Mouse (Mus musculus) CD4-positive, CD25-positive, alpha-beta regulatory T cell, adult 4 months (primary cell): ENCODE measurements around the gene Lrrn4cl. TPM values are rescaled to one million over a fixed set of nuclear protein-coding genes. Genes with fewer than 3 reads are reported as not detected.
"Not testable (repeated sequence)": the region's sequence is repeated elsewhere in the genome, so short reads cannot be mapped to it uniquely, and the experiment has no call there.

ENCODE experiments used
- ATAC-seq: one replicate; pipeline ENCODE4 v1.8.0; 2017
- polyA plus RNA-seq, 2 experiments: library from polyadenylated mRNA; unstranded; fragments of 100-300 nt; shearing (Covaris generic); gene quantifications; one replicate each; pipeline ENCODE4 v1.2.1; 2017

The Lrrn4cl gene
- polyA plus RNA-seq, 2 experiments from 2014 or later: not detected

- ATAC-seq: no peak
Observed at GRCm38 (mm10) chr19:8886916-8887584, 36.5 kb downstream of the Lrrn4cl start.

DNA sequence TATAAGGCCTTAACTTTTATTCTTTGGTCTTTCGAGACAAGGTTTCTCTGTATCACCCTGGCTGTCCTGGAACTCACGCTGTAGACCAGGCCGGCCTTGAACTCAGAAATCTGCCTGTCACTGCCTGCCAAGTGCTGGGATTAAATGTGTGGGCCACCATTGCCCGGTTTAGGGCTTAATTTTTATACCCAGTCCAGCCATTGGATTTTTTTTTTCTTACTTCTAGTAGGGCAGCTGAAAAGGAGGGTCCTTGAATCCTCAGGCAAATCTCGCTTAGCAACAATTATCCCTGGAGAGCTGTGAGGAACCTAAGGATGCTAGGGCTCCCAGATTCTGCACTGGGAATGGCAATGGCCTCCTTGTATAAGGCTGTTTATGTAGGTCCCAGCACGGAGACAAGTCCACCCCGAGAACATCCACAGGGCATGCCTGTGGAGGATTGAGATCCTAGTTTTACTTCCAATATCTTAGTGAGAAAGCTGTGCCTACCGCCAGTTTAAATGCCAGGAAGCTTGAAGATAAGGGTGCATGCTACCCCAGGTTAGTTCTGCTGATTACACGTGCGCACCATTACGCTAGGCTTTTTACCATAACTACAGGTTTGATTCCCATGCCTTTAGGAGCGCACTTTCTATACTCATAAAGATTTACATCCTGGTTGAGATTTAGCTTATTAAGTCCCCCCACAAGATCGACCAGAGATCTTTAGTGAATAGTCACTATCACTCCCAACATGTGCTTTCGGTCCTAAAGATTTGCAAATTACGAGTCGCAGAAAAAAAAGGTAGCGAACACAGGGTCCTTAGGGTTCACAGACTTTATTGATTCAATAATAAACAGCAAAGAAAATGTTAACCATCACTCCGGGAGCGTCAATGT is 37.3 kb downstream of the Lrrn4cl start:
- no peak for ATAC-seq

DNA sequence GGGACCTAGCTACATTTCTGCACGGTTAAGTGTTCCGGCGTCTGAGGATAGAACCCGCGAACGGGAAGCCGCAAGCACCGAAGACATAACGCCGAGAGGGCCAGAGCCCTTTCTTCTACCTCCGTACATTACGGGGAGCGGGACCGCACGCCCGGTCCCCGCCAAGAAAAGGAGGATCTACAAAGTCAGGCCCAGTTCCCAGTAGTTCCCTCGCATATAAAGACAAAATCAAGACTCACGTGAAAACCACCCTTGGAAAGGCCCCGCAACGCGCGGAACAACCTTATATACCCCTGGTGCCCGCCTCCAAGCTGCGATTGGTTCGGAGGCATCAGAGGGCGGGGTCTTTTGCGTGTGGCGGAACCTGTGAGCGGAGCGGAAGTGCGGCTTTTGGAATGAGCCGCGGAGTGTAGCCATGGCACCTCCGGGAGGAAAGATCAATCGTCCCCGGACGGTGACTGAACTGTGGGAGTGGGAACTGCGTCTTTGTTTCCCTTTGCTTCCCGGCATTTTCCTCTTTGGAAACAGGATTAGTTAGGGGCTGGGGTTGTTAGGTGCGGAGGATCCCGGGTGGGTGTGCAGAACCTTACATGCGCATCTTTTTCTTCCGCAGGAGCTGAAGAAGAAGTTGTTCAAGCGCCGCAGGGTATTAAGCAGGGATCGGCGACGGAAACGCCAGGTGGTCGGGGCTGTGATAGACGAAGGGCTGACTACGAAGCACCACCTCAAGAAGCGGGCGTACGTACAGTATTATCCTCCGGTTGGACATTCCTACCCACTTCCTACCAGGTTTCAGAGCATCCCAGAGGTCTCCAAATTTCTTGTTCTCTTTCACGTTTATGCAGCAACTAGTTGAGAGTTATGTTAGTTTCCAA is 38.2 kb downstream of the Lrrn4cl start, which contains the start of the genes 1810009A15Rik and Gm49416:
1810009A15Rik (plus strand) TSS at position 343 of the 875 bp plus-strand sequence.
Gm49416 (plus strand) TSS at position 416 of the 875 bp plus-strand sequence.
- ATAC-seq: peak; percentile 95

DNA sequence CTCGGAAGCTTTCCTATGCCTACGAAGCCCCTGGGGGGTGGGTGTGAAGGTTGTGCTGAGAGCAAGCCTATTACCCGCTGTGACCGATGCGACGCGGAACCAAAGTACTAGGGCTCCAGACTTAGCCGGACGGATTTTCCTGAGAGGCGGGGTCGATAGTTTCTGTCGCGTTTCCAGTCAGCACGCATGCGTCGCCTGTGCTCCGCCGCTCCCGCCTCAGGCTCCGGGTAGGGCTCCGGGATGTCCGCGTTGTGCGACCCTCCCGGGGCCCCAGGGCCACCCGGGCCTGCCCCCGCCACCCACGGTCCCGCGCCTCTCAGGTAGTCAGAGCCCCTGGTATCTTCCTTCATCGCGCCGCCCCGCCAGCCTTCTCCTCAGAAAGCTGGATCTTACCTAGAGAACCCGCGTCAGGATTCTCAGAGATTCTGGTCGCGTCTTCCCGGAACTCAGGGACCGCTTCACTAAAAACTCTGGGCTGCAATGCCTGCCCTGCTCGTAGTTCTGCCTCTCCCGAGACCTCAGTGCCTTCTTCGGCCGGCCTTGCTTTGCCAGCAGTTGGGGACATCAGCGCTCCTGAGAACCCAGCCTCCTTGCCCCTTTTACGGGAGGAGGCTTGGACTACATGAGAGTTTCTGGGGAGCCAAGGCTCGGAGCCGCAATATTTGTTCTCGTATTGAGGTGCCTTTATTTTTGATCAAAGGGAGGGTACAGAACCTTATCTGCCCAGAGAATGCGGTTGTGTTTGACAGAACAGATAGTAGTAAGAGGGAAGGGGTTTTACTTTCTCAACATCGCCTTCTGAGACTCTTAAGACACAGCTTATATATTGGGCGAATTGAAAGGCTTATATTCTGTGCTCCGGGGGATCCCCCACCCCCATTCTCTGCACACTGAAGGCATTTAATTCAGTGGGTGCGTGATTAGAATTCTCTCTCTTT is 42.5 kb downstream of the Lrrn4cl start, which contains the start of gene Ints5:
Ints5 (plus strand) TSS at position 177 of the 938 bp plus-strand sequence.
- ATAC-seq: peak; percentile 38

DNA sequence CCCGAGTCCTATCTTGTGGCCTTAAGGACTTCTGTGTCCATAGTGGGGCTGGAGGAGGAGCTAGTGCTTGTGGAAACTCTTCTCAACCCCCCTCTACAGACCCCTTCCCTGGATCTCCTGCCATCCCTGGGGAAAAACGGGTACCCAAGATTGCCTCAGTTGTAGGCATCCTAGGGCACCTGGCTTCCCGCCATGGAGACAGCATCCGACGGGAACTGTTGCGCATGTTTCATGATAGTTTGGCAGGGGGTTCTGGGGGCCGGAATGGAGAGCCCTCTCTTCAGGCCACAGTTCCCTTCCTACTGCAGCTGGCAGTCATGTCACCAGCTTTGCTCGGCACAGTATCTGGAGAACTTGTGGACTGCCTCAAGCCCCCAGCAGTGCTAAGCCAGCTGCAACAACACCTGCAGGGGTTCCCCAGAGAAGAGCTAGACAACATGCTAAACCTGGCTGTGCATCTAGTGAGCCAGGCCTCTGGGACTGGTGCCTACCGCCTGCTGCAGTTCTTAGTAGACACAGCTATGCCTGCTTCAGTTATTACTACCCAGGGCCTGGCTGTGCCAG is 44.9 kb downstream of the Lrrn4cl start:
- ATAC-seq: no peak

- not testable (repeated sequence) for ATAC-seq
Observed at GRCm38 (mm10) chr19:8896231-8896630, 45.7 kb downstream of the Lrrn4cl start.

DNA sequence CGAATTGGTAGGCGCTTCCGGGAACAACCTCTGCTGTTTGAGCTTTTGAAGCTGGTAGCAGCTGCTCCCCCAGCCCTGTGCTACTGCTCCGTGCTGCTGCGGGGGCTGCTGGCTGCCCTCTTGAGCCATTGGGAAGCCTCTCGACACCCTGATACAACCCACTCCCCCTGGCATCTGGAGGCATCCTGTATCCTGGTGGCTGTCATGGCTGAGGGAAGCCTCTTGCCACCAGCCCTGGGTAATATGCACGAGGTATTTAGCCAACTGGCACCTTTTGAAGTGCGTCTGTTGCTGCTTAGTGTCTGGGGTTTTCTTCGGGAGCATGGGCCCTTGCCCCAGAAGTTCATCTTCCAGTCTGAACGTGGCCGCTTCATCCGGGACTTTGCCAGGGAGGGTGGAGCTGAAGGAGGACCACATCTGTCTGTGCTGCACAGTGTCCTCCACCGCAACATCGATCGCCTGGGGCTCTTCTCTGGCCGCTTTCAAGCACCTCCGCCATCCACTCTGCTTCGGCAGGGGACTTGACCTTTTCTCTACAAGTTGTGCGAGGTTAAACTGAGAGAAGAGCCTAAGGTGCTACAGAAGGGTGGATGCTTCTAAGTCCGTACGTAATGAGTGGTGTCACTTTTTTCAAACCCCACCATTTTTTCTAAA is 46.8 kb downstream of the Lrrn4cl start:
- not testable (repeated sequence) for ATAC-seq

- peak; percentile 98 for ATAC-seq
Observed at GRCm38 (mm10) chr19:8897865-8898495, 47.4 kb downstream of the Lrrn4cl start, which contains the start of gene Ganab. Gene Ganab, plus strand, starts transcription at chr19:8898071.

GRCm38 (mm10) chr19:8898576-8898975 is 48.0 kb downstream of the Lrrn4cl start:
- ATAC-seq: peak; percentile 19

GRCm38 (mm10) chr19:8899079-8899478 is 48.5 kb downstream of the Lrrn4cl start:
- no peak for ATAC-seq

GRCm38 (mm10) chr19:8903412-8903811 is 52.8 kb downstream of the Lrrn4cl start:
- ATAC-seq: no peak

Other genes with a start within 250 kb of the Lrrn4cl start
- gene Slc22a6, start 232.7 kb upstream of the Lrrn4cl start, polyA plus RNA-seq: not detected
- not detected for gene Chrm1, start 187.0 kb upstream of the Lrrn4cl start, polyA plus RNA-seq
- gene Slc3a2, start 127.4 kb upstream of the Lrrn4cl start, polyA plus RNA-seq: 10 to 100 TPM; 63.7 to 85.1 TPM
- gene Wdr74, start 114.9 kb upstream of the Lrrn4cl start, polyA plus RNA-seq: 10 to 100 TPM; 72.5 to 92.2 TPM
- gene 1700092M07Rik, start 110.0 kb upstream of the Lrrn4cl start, polyA plus RNA-seq: under 1 TPM in 1 of 2 experiments, not detected in 1; 0.75 TPM
- 100 to 1,000 TPM; 132 to 165 TPM for gene Stx5a, start 109.4 kb upstream of the Lrrn4cl start, polyA plus RNA-seq
- gene Nxf1, start 93.7 kb upstream of the Lrrn4cl start, polyA plus RNA-seq: 100 to 1,000 TPM; 163 to 188 TPM
- 100 to 1,000 TPM; 117 to 124 TPM for gene Tmem223, start 79.8 kb upstream of the Lrrn4cl start, polyA plus RNA-seq
- 100 to 1,000 TPM in 1 of 2 experiments, 10 to 100 TPM in 1; 85.6 to 101 TPM for gene Tmem179b, start 76.3 kb upstream of the Lrrn4cl start, polyA plus RNA-seq
- gene Taf6l, start 64.4 kb upstream of the Lrrn4cl start, polyA plus RNA-seq: 1 to 10 TPM; 5.4 to 6.5 TPM
- gene Polr2g, start 52.2 kb upstream of the Lrrn4cl start, polyA plus RNA-seq: 100 to 1,000 TPM; 181 to 198 TPM
- gene Zbtb3, start 48.2 kb upstream of the Lrrn4cl start, polyA plus RNA-seq: 1 to 10 TPM; 2.1 to 4.7 TPM
- gene Ttc9c, start 31.4 kb upstream of the Lrrn4cl start, polyA plus RNA-seq: 10 to 100 TPM; 41.6 to 59.0 TPM
- gene Hnrnpul2, start 30.8 kb upstream of the Lrrn4cl start, polyA plus RNA-seq: 1 to 10 TPM; 4.2 to 6.9 TPM
- gene AC129217.1, start 21.0 kb upstream of the Lrrn4cl start, polyA plus RNA-seq: not detected
- gene Bscl2, start 13.3 kb upstream of the Lrrn4cl start, polyA plus RNA-seq: 10 to 100 TPM; 86.8 to 98.9 TPM
- gene Gng3, start 11.6 kb upstream of the Lrrn4cl start, polyA plus RNA-seq: 1 to 10 TPM in 1 of 2 experiments, under 1 TPM in 1; 0.91 to 1.4 TPM
- 10 to 100 TPM; 65.0 to 70.2 TPM for gene Ubxn1, start 20.7 kb downstream of the Lrrn4cl start, polyA plus RNA-seq
- gene Uqcc3, start 30.2 kb downstream of the Lrrn4cl start, polyA plus RNA-seq: 10 to 100 TPM; 80.7 to 88.3 TPM
- gene Lbhd1, start 33.0 kb downstream of the Lrrn4cl start, polyA plus RNA-seq: 10 to 100 TPM; 58.1 to 77.2 TPM
- not detected for gene Gm49403, start 33.2 kb downstream of the Lrrn4cl start, polyA plus RNA-seq
- 100 to 1,000 TPM; 102 to 103 TPM for gene 1810009A15Rik, start 38.1 kb downstream of the Lrrn4cl start, polyA plus RNA-seq
- not detected for gene Gm49416, start 38.2 kb downstream of the Lrrn4cl start, polyA plus RNA-seq
- gene Ints5, start 42.2 kb downstream of the Lrrn4cl start, polyA plus RNA-seq: 10 to 100 TPM in 1 of 2 experiments, 1 to 10 TPM in 1; 8.7 to 12.2 TPM
- 10 to 100 TPM; 50.2 to 83.9 TPM for gene Ganab, start 47.3 kb downstream of the Lrrn4cl start, polyA plus RNA-seq
- gene B3gat3, start 69.6 kb downstream of the Lrrn4cl start, polyA plus RNA-seq: 10 to 100 TPM; 18.4 to 19.6 TPM
- 1 to 10 TPM; 5.1 to 9.2 TPM for gene Rom1, start 78.6 kb downstream of the Lrrn4cl start, polyA plus RNA-seq
- 10 to 100 TPM; 18.7 to 24.9 TPM for gene Eml3, start 78.8 kb downstream of the Lrrn4cl start, polyA plus RNA-seq
- 100 to 1,000 TPM in 1 of 2 experiments, 10 to 100 TPM in 1; 81.7 to 126 TPM for gene Mta2, start 91.1 kb downstream of the Lrrn4cl start, polyA plus RNA-seq
- gene Tut1, start 103.1 kb downstream of the Lrrn4cl start, polyA plus RNA-seq: 10 to 100 TPM; 30.3 to 67.9 TPM
- 100 to 1,000 TPM; 667 to 787 TPM for gene Eef1g, start 116.3 kb downstream of the Lrrn4cl start, polyA plus RNA-seq
- gene Ahnak, start 138.5 kb downstream of the Lrrn4cl start, polyA plus RNA-seq: 10 to 100 TPM; 45.2 to 48.9 TPM
- gene Scgb1a1, start 237.2 kb downstream of the Lrrn4cl start, polyA plus RNA-seq: not detected